Mouse (Mus musculus): Measurements from ENCODE around the gene 2610528A11Rik. TPM values are rescaled to one million over a fixed set of nuclear protein-coding genes. Genes with fewer than 3 reads are reported as not detected.

Gene 2610528A11Rik
- polyA plus RNA-seq, 1 experiment from 2014 or later: not detected

DNA sequence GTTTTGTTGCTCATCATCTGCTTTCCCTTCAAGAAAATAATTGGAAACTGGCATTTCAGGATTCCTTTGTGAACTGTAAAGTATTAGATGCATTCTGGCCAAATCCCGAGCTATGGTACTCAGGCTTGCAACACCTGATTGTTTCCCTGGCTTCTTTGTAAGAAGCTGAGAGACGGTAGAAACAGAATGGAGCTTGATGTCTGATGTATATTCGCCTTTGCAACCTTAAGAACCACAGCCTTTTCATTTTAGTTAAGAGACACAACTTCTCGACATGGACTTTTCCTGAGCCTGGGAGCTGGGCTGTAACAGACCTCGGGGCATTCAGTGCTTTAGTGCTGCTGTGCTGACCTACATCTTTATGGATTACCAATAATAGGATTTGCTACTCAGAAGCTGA, 46.2 kb downstream of the 2610528A11Rik start, which contains the start of gene Lrit2:
Gene Lrit2 (plus strand): TSS at position 301 of the 400 bp plus-strand sequence.
- no peak within 1 kb of the TSS for H3K4me2 ChIP-seq (ENCODE audit: low read length)
- H3K27me3 ChIP-seq (ENCODE audit: control insufficient read depth, insufficient read depth, low read depth, low read length): no peaks in the 10 kb centered on the region
- H3K4me3 ChIP-seq (ENCODE audit: low read depth, low read length): no peak within 1 kb of the TSS
- no peaks in the 10 kb centered on the region for H3K36me3 ChIP-seq (ENCODE audit: control insufficient read depth, insufficient read depth, low read length)
- no peaks in the 10 kb centered on the region for H3K4me1 ChIP-seq (ENCODE audit: control insufficient read depth, insufficient read depth, low read length)
- WGBS: 70% methylated on average over 5 of the region's 5 CpGs
- no peak within 1 kb of the TSS for H3K9ac ChIP-seq (ENCODE audit: low read depth, low read length)
- ATAC-seq: no peak
- H3K9me3 ChIP-seq (replicated peaks; ENCODE audit: control insufficient read depth, low read length, poor library complexity, severe bottlenecking): no peaks in the 10 kb centered on the region
- H3K27ac ChIP-seq (ENCODE audit: low read length): no peak within 1 kb of the TSS

DNA sequence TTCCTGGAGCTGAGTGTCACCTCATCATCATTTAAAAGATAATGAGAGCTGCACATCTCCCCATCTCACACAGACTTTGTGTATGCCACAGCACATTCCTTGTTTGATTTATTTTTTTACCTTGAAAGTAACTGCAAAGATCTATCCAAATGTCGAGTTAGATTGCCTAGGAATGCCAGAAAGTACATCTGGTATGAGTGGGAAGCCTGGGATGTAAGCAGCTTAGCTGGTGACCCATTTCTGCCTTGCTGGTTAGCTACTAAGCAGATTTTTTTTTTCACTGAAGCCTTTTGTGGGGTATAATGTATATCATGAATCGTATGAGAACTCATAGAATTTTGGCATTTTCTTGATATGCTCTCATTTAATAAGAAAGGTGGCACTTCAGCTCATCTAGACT, 47.2 kb downstream of the 2610528A11Rik start:
- Histone ChIP-seq H3K4me1 (ENCODE audit: control insufficient read depth, insufficient read depth, low read length) (no peaks in the 10 kb centered on the region), H3K9ac (ENCODE audit: low read depth, low read length) (no peak overlapping the region), H3K36me3 (ENCODE audit: control insufficient read depth, insufficient read depth, low read length) (no peaks in the 10 kb centered on the region), H3K27me3 (ENCODE audit: control insufficient read depth, insufficient read depth, low read depth, low read length) (no peaks in the 10 kb centered on the region), H3K27ac (ENCODE audit: low read length) (no peak overlapping the region), H3K4me3 (ENCODE audit: low read depth, low read length) (no peak overlapping the region), H3K4me2 (ENCODE audit: low read length) (no peak overlapping the region), H3K9me3 (replicated peaks; ENCODE audit: control insufficient read depth, low read length, poor library complexity, severe bottlenecking) (no peaks in the 10 kb centered on the region)
- 58% methylated on average over 2 of the region's 2 CpGs for WGBS
- no peak for ATAC-seq

DNA sequence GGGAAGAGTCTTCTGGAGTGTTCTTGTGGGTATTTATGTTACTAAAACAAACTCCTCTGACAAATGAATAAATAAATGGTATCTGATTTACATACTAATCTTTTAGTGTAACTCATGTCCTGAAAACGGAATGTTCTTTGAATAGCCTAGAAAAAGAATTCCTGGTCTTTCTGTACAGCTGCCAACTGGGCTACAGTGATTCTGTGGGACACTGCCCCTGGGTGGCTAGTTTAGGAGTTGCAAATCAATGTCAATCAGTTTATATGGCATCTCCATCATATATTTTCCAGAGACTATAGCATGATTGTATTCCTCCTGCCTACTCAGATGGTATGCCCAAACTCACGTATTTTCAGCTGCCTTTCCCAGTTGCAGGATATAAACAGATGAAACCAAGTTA, 49.0 kb downstream of the 2610528A11Rik start:
- Histone ChIP-seq H3K27ac (ENCODE audit: low read length) (no peak overlapping the region), H3K4me1 (ENCODE audit: control insufficient read depth, insufficient read depth, low read length) (no peaks in the 10 kb centered on the region), H3K4me3 (ENCODE audit: low read depth, low read length) (no peak overlapping the region), H3K9me3 (replicated peaks; ENCODE audit: control insufficient read depth, low read length, poor library complexity, severe bottlenecking) (no peaks in the 10 kb centered on the region), H3K27me3 (ENCODE audit: control insufficient read depth, insufficient read depth, low read depth, low read length) (no peaks in the 10 kb centered on the region), H3K9ac (ENCODE audit: low read depth, low read length) (no peak overlapping the region), H3K4me2 (ENCODE audit: low read length) (no peak overlapping the region), H3K36me3 (ENCODE audit: control insufficient read depth, insufficient read depth, low read length) (no peaks in the 10 kb centered on the region)
- 55% methylated on average over 2 of the region's 2 CpGs for whole genome bisulfite sequencing
- ATAC-seq: no peak

Other genes with a start within 250 kb of the 2610528A11Rik start
- 92.9 and 97.5 TPM in 2 replicates for gene Ccser2, start 145.2 kb downstream of the 2610528A11Rik start, polyA plus RNA-seq (2015; fragmentation: Nextera tagmentation; extraction: Ambion mirVana)
- gene Rgr, start 65.1 kb downstream of the 2610528A11Rik start, polyA plus RNA-seq (2015; fragmentation: Nextera tagmentation; extraction: Ambion mirVana): not detected in 2 replicates
- gene Lrit1, start 59.2 kb downstream of the 2610528A11Rik start, polyA plus RNA-seq (2015; fragmentation: Nextera tagmentation; extraction: Ambion mirVana): not detected in 2 replicates
- not detected in 2 replicates for gene Lrit2, start 46.1 kb downstream of the 2610528A11Rik start, polyA plus RNA-seq (2015; fragmentation: Nextera tagmentation; extraction: Ambion mirVana)
- 3.1 and 5.0 TPM in 2 replicates for gene Cdhr1, start 15.7 kb downstream of the 2610528A11Rik start, polyA plus RNA-seq (2015; fragmentation: Nextera tagmentation; extraction: Ambion mirVana)
- gene Ghitm, start 21.2 kb upstream of the 2610528A11Rik start, polyA plus RNA-seq (2015; fragmentation: Nextera tagmentation; extraction: Ambion mirVana): 189 and 197 TPM in 2 replicates